Mouse (Mus musculus): ENCODE measurements around the gene Bpifb4.

Bpifb4 gene

GRCm38 (mm10) chr2:153937843-153938242 lies at the start of gene Bpifb4:
Gene Bpifb4 (plus strand): TSS chr2:153938212.
- DNase-seq (ENCODE audit: low read depth, low spot score): no peak

GRCm38 (mm10) chr2:153899111-153899510 lies 38.9 kb upstream of the Bpifb4 start:
- no peak for DNase-seq (ENCODE audit: low read depth, low spot score)

- no peak for DNase-seq (ENCODE audit: low read depth, low spot score)
Observed at GRCm38 (mm10) chr2:153900088-153900487, 37.9 kb upstream of the Bpifb4 start, which contains the start of gene Bpifb6. Gene Bpifb6 (plus strand): TSS chr2:153900388.

GRCm38 (mm10) chr2:153902726-153903125 lies 35.3 kb upstream of the Bpifb4 start:
- DNase-seq (ENCODE audit: low read depth, low spot score): no peak

GRCm38 (mm10) chr2:153906626-153907025 lies 31.4 kb upstream of the Bpifb4 start:
- no peak for DNase-seq (ENCODE audit: low read depth, low spot score)

GRCm38 (mm10) chr2:153914151-153914550 lies 23.9 kb upstream of the Bpifb4 start:
- DNase-seq (ENCODE audit: low read depth, low spot score): peak; percentile 60

- DNase-seq (ENCODE audit: low read depth, low spot score): no peak
Observed at GRCm38 (mm10) chr2:153917930-153918329, 20.1 kb upstream of the Bpifb4 start, which contains the start of gene Bpifb3. Gene Bpifb3 (plus strand): TSS chr2:153918230.

- peak; percentile 35 for DNase-seq (ENCODE audit: low read depth, low spot score)
Observed at GRCm38 (mm10) chr2:153921246-153921645, 16.8 kb upstream of the Bpifb4 start.

GRCm38 (mm10) chr2:153929871-153930413 lies 8.1 kb upstream of the Bpifb4 start:
- no peak for DNase-seq (ENCODE audit: low read depth, low spot score)

GRCm38 (mm10) chr2:153931125-153931524 lies 6.9 kb upstream of the Bpifb4 start:
- DNase-seq (ENCODE audit: low read depth, low spot score): peak; percentile 22

GRCm38 (mm10) chr2:153933311-153933710 lies 4.7 kb upstream of the Bpifb4 start:
- DNase-seq (ENCODE audit: low read depth, low spot score): no peak

- DNase-seq (ENCODE audit: low read depth, low spot score): no peak
Observed at GRCm38 (mm10) chr2:153935348-153935747, 2.7 kb upstream of the Bpifb4 start.

- DNase-seq (ENCODE audit: low read depth, low spot score): no peak
Observed at GRCm38 (mm10) chr2:153943537-153943936, 5.5 kb downstream of the Bpifb4 start.

GRCm38 (mm10) chr2:153944567-153944966 lies 6.6 kb downstream of the Bpifb4 start:
- no peak for DNase-seq (ENCODE audit: low read depth, low spot score)

GRCm38 (mm10) chr2:153952897-153953296 lies 14.9 kb downstream of the Bpifb4 start:
- DNase-seq (ENCODE audit: low read depth, low spot score): no peak

- DNase-seq (ENCODE audit: low read depth, low spot score): no peak
Observed at GRCm38 (mm10) chr2:153953836-153954235, 15.8 kb downstream of the Bpifb4 start.

GRCm38 (mm10) chr2:153962821-153963331 lies 24.9 kb downstream of the Bpifb4 start:
- DNase-seq (ENCODE audit: low read depth, low spot score): peak; percentile 64

- no peak for DNase-seq (ENCODE audit: low read depth, low spot score)
Observed at GRCm38 (mm10) chr2:153963334-153963733, 25.3 kb downstream of the Bpifb4 start.

- peak; percentile 50 for DNase-seq (ENCODE audit: low read depth, low spot score)
Observed at GRCm38 (mm10) chr2:153970221-153970620, 32.2 kb downstream of the Bpifb4 start.

- no peak for DNase-seq (ENCODE audit: low read depth, low spot score)
Observed at GRCm38 (mm10) chr2:153974582-153974981, 36.6 kb downstream of the Bpifb4 start, which contains the start of gene Bpifa6. Gene Bpifa6 (plus strand): TSS chr2:153974945.

- DNase-seq (ENCODE audit: low read depth, low spot score): no peak
Observed at GRCm38 (mm10) chr2:153995770-153996169, 57.8 kb downstream of the Bpifb4 start.

GRCm38 (mm10) chr2:154000501-154000900 lies 62.5 kb downstream of the Bpifb4 start:
- DNase-seq (ENCODE audit: low read depth, low spot score): no peak

- no peak for DNase-seq (ENCODE audit: low read depth, low spot score)
Observed at GRCm38 (mm10) chr2:154001056-154001455, 63.0 kb downstream of the Bpifb4 start.

- DNase-seq (ENCODE audit: low read depth, low spot score): no peak
Observed at GRCm38 (mm10) chr2:154004456-154004855, 66.4 kb downstream of the Bpifb4 start.

Data from telencephalon, adult 2 months (tissue).